Mouse (Mus musculus) cerebellum, adult 2 months (tissue): ENCODE results near the gene Nr6a1.

Source experiments
- CTCF ChIP-seq: fragments of 200-500 bp; IDR thresholded peaks from 2 replicates; pipeline ENCODE4 v1.5.1; 2011; ENCODE audit warnings: low read depth, mild to moderate bottlenecking, control low read depth, low read length, moderate library complexity, borderline replicate concordance; ENCODE audit not compliant: insufficient read depth
- POLR2A ChIP-seq: fragments of 200-500 bp; IDR thresholded peaks from 2 replicates; pipeline ENCODE4 v1.6.1; 2011; ENCODE audit warnings: low read length, control low read depth, borderline replicate concordance; ENCODE audit not compliant: insufficient read depth

DNA sequence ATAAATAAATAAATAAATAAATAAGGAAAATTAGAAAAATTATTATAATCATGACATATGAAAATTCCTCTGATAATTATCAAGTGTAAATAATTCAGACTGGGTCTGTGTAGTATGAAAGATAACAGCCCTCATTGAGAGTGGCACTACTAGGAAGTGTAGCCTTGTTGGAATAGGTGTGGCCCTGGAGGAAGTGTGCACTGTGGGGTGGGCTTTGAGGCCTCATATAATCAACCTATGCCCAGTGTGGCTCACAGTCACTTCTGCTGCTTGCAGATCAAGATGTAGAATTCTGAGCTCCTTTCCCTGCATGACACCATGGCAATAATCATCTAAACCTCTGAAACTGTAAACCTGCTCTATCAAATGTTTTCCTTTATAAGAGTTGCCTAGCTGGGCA is 24.6 kb downstream of the Nr6a1 start:
- TF ChIP-seq POLR2A (no peak), CTCF (no peak)
